Mouse (Mus musculus) spleen, adult 2 months (tissue): Measurements from ENCODE around the gene Pbx1. TPM values are rescaled to one million over a fixed set of nuclear protein-coding genes. Genes with fewer than 3 reads are reported as not detected.

Experiments used
- DNase-seq, 2 experiments: peaks; one replicate each; pipeline versions ENCODE4 v3.0.0 to v3.0.0-alpha.2; 2012 to 2021; ENCODE audit warnings: low spot score in 2 of 2, low read depth in 1 of 2
- H3K27ac ChIP-seq: fragments of 200-500 bp; 2 replicates; pipeline ENCODE4 v1.5.1; 2012; ENCODE audit warnings: low read length, inconsistent platforms; ENCODE audit not compliant: insufficient read depth
- H3K27me3 ChIP-seq: fragments of 200-500 bp; 2 replicates; pipeline ENCODE4 v1.6.1; 2012; ENCODE audit warnings: mild to moderate bottlenecking, moderate library complexity, low read length, inconsistent platforms; ENCODE audit not compliant: control insufficient read depth, insufficient read depth
- H3K36me3 ChIP-seq: fragments of 200-500 bp; 2 replicates; pipeline ENCODE4 v1.6.1; 2012; ENCODE audit warnings: mild to moderate bottlenecking, low read length, inconsistent platforms; ENCODE audit not compliant: control insufficient read depth, insufficient read depth
- H3K4me1 ChIP-seq: fragments of 200-500 bp; 2 replicates; pipeline ENCODE4 v1.6.1; 2011; ENCODE audit warnings: inconsistent platforms; ENCODE audit not compliant: control insufficient read depth, insufficient read depth, insufficient read length
- H3K4me3 ChIP-seq: fragments of 200-500 bp; 2 replicates; pipeline ENCODE4 v1.5.1; 2011; ENCODE audit warnings: mild to moderate bottlenecking, inconsistent platforms; ENCODE audit not compliant: insufficient read depth, insufficient read length; ENCODE audit errors: extremely low read depth
- CTCF ChIP-seq: fragments of 200-500 bp; IDR thresholded peaks from 2 replicates; pipeline ENCODE4 v1.5.1; 2011; ENCODE audit warnings: mild to moderate bottlenecking, inconsistent platforms; ENCODE audit not compliant: insufficient read depth, insufficient read length, insufficient replicate concordance; ENCODE audit errors: extremely low read depth
- POLR2A ChIP-seq: fragments of 200-500 bp; IDR thresholded peaks from 2 replicates; pipeline ENCODE4 v1.6.1; 2011; ENCODE audit warnings: low read depth, low read length, inconsistent platforms
- WGBS: fragments of 180-500 bp; shearing (Covaris S2); methylation state at CpG from one replicate; pipeline ENCODE4 v1.1.7; 2018; 5-methylcytosine and 5-hydroxymethylcytosine counted together
- polyA plus RNA-seq: library from polyadenylated mRNA; depleted of rRNA; stranded (reverse); fragments of >200 nt; gene quantifications from 2 replicates; pipeline ENCODE4 v1.2.3, GENCODE M21; 2012

Pbx1 gene
- polyA plus RNA-seq, 1 experiment, result 9.2 TPM

DNA sequence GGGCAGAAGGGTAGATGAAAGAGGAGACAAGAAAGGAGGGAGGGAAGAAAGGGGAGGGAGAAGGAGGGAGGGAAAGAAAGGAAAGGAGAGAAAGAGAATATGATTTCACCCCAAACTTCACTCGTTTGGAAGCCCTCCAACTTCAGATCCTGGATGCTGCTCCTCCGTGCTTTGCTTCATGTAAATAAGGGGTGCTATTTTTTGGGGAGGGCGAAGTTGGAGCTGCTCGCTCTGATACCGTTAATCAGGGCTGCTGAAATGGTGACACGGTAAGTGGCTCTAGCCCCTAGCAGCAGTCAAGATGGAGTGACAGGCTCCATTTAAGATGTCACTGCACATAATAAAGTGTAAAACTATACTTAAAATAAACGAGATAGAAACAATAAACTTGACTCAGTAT lies 190.8 kb downstream of the Pbx1 start:
- DNase-seq, result no peak
- 82% methylated on average over 7 of the region's 7 CpGs for WGBS

DNA sequence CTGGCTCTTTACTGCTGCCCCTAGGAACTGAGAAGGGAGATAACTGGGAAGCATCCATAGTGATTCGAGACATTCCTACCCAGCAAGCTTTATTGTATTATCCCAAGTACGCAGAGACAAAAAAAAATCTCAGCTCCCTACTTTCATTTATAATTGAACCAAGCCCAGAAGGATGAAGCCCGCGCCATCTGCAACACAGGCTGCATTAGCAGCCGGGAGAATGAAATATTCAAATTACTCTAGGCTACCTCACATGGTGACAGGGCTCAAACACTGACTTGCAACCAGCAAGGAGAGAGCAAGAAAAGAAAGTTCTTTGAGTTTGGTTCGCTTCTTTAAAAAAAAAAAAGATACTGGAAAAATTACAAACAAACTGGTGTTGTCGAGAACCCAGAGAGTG lies 191.2 kb downstream of the Pbx1 start:
- TF ChIP-seq POLR2A (no peak), CTCF (no peak)
- H3K4me3 ChIP-seq, result no peak overlapping the region
- no peak for DNase-seq
- no peaks in the 10 kb centered on the region for H3K36me3 ChIP-seq
- H3K27me3 ChIP-seq, result no peaks in the 10 kb centered on the region
- H3K4me1 ChIP-seq, result no peaks in the 10 kb centered on the region
- WGBS, result 88% methylated on average over 7 of the region's 7 CpGs
- H3K27ac ChIP-seq, result no peak overlapping the region

More for the DNA sequence above, 190.8 kb downstream of the Pbx1 start:
- no peaks in the 10 kb centered on the region for H3K36me3 ChIP-seq
- no peak overlapping the region for H3K27ac ChIP-seq
- H3K27me3 ChIP-seq, result no peaks in the 10 kb centered on the region
- H3K4me1 ChIP-seq, result no peaks in the 10 kb centered on the region
- no peak overlapping the region for H3K4me3 ChIP-seq
- TF ChIP-seq POLR2A (no peak), CTCF (no peak)

DNA sequence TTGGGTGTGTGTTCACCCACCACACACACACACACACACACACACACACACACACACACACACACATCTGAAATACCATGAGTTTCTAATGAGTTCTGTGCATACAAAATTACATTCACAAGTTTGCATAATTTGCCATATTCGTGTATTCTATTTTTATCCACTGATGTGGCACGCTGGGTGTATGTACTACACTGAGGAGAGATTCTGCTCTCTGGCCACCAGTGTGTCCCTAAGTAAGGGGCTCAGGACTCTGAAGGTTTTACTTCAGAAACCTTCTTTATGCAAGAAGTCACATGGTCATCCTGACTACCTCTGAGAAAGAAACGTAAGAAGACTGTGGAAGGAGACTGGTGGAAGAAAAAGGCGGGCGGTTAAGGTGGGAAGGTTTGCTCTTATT lies 191.7 kb downstream of the Pbx1 start:
- Histone ChIP-seq H3K4me3 (no peak overlapping the region), H3K4me1 (no peaks in the 10 kb centered on the region), H3K27me3 (no peaks in the 10 kb centered on the region), H3K36me3 (no peaks in the 10 kb centered on the region), H3K27ac (no peak overlapping the region)
- DNase-seq, result no peak
- WGBS, result 92% methylated on average over 5 of the region's 5 CpGs
- TF ChIP-seq POLR2A (no peak), CTCF (no peak)

DNA sequence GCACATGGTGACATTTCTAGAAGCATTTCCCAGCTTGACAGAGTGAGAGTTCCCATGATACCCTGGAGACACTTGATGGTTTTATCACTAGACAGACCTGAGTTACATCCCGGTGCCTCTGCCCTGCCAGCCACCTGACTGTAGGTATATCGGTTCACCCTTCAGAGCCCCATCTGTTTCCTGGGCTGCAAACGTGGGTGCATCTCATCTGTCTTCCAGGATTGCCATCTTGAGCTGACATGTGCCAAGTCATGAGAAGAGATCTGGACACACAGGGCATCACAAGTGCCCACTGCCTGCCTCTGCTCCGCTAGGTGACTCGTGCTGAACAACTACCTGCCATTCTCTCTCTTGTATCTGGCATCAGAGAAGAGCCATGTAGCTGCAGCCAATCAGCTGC lies 196.0 kb downstream of the Pbx1 start:
- H3K36me3 ChIP-seq, result no peaks in the 10 kb centered on the region
- H3K27me3 ChIP-seq, result no peaks in the 10 kb centered on the region
- WGBS, result 90% methylated on average over 5 of the region's 5 CpGs
- no peak for DNase-seq
- no peak overlapping the region for H3K27ac ChIP-seq
- no peak overlapping the region for H3K4me3 ChIP-seq
- 0 out of 2 replicates have a peak, but pooled peaks cover under 1% of the 10 kb centered on the region for H3K4me1 ChIP-seq
- TF ChIP-seq CTCF, result no peak
- no peak for TF ChIP-seq POLR2A

DNA sequence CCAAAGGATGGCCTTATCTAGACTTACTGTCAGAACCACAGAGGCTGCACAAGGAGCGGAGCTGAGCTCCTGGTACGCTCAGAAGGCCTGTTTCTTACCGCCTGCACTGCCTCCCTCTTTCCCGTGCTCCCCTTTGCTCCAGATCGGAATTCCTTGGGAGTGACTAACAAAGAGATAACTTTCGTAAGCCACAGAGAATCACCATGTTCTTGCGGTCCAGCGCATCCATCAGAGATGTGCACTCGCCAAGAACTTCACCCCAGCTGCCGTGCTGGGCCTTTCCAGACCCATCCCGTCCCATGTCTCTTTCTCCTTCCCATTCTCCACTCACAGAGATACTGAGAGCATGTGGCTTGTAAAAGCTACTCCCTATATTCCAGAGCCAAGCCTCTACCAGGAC lies 197.7 kb downstream of the Pbx1 start:
- no peak overlapping the region for H3K4me3 ChIP-seq
- TF ChIP-seq POLR2A (no peak), CTCF (no peak)
- no peak for DNase-seq
- no peaks in the 10 kb centered on the region for H3K27me3 ChIP-seq
- no peak overlapping the region for H3K27ac ChIP-seq
- 0 out of 2 replicates have a peak, but pooled peaks cover 2% of the 10 kb centered on the region for H3K4me1 ChIP-seq
- 93% methylated on average over 11 of the region's 11 CpGs for WGBS
- H3K36me3 ChIP-seq, result no peaks in the 10 kb centered on the region

DNA sequence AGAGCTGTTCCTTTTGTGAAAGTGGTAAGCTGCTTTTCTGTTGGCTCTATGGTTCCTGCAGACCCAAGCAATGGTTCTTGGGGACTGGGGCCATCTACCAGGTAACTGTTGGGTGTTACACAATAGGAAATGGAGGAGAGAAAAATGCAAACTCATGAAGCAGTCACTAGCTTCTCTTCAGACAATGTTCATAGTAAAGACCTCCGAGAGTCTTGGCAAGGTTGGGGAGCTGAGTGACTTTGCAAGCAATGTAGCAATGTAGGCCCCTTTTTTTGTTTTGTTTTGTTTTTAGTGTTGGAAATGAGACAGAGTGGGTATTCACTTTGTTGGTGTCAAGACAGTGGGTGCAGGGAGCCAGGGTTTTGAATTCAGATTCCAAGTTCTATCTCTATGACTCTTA lies 198.9 kb downstream of the Pbx1 start:
- 81% methylated on average over 1 of the region's 1 CpGs for WGBS
- H3K4me1 ChIP-seq, result 0 out of 2 replicates have a peak, but pooled peaks cover 2% of the 10 kb centered on the region
- H3K4me3 ChIP-seq, result no peak overlapping the region
- H3K36me3 ChIP-seq, result no peaks in the 10 kb centered on the region
- no peak for TF ChIP-seq POLR2A
- TF ChIP-seq CTCF, result no peak
- no peaks in the 10 kb centered on the region for H3K27me3 ChIP-seq
- no peak for DNase-seq
- H3K27ac ChIP-seq, result no peak overlapping the region

DNA sequence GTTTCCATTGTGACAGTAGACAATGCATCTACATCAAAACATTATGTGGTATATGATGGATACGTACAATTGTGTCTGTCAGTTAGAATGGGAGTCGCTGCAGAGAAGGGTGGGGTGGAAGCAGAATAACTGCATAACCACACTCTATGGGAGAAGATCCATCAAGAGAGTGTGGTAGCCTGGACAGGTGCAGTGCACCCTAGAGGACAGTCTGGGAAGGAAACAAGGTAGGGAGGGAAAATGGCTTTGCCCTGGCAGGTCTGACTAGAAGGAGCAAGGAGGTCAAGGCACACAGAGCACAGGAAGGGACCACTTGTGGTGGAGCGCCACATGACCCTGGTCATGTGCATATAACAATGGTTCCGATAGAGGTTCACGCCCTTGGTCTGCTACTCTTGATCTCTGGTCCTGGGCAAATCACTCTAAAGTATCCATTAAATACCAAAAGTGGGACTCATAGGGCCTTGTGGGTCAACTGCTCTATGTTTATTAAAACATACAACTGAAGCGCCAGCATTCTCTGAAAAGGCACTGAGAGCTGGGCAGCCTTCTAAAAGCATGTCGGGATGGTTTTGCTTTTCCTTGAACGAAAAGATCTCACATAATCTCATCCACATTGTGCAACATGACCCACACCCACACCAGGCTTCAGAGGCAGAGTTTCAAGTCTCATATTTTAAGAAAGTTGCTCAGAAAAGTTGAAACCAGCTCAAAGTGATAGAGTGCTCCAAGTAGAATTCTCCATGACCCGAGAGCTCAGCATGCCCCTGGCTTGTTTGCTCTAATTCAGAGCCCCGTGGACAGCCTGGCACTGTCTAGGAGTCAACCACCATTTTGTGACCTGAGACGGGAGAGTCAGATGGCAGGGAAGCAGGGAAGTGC lies 200.3 kb downstream of the Pbx1 start:
- 85% methylated on average over 11 of the region's 11 CpGs for WGBS
- H3K4me1 ChIP-seq, result 0 out of 2 replicates have a peak, but pooled peaks cover 2% of the 10 kb centered on the region
- H3K4me3 ChIP-seq, result no peak overlapping the region
- no peaks in the 10 kb centered on the region for H3K36me3 ChIP-seq
- DNase-seq, result no peak
- TF ChIP-seq CTCF (no peak), POLR2A (no peak)
- no peak overlapping the region for H3K27ac ChIP-seq
- H3K27me3 ChIP-seq, result no peaks in the 10 kb centered on the region
